Mouse (Mus musculus): ENCODE results near the gene Gm6096.

Gm6096 gene

DNA sequence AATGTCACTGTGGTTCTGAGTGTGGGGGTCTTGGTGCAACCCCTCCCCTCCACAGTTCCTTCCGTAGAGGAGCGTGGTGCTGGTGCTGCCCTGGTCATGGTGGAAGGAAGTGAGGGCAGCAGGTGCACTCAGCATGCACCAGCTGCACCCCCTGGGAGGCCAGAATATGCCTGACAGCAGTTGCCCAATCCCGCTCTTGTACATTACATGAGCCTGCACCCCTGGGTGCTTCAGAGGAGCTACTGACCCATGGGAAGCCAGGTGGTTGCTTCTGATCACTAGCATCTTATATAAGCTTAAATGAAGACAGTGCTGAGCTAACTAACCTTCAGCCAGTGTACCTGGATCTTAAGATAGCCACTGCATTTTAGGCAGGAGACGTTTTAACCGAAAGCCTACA lies 12.8 kb upstream of the Gm6096 start:
- no peak for DNase-seq

DNA sequence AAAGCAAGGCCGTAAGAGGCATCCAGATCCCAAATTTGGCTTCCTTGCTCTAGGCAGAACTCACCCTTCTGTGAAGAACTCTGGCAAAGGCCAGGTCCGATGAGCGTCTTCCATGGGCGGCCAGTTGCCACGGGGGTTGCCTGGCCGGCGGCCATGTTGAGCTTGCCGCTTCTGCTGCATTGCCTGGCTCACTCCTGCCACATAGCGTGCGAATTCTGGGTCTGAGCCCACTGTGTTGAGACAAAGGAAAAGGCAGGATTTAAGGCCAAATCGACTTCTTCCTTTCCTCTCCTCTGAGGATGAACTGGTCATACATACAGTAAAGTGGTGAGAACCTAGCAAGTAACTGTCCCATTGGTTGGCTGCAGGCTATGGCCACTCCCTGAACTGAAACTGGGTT lies 8.7 kb upstream of the Gm6096 start:
- no peak for DNase-seq

- no peak for DNase-seq
These were observed 3.9 kb upstream of the Gm6096 start for GRCm38 (mm10) chr7:34246870-34247499.

- peak; percentile 52 for DNase-seq
These were observed 1.2 kb downstream of the Gm6096 start for GRCm38 (mm10) chr7:34252030-34252429.

- peak; percentile 38 for DNase-seq
These were observed 4.3 kb downstream of the Gm6096 start for GRCm38 (mm10) chr7:34255137-34255536.

- no peak for DNase-seq
These were observed 5.1 kb downstream of the Gm6096 start for GRCm38 (mm10) chr7:34255916-34256315.

GRCm38 (mm10) chr7:34257279-34257678 lies 6.4 kb downstream of the Gm6096 start:
- no peak for DNase-seq

DNA sequence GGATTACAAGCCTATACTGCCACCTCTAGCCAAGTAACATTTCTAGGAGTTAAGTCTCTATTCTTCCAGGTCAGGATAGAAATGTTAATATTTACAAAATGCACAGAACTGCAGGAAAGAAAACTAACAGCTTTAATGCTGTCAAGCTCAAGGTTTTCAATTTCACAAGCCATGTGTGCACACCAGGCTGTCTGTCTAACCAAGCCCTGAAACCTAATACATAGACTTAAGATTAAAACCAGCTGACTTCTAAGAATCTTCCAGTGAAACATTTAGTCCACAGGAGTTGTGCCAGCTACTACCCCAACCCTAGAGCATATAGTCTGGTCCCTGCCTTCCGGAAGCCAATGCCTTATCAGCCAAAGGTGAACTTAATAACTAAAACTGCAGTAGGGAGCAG lies 7.6 kb downstream of the Gm6096 start:
- DNase-seq: no peak

- no peak for DNase-seq
These were observed 12.6 kb downstream of the Gm6096 start for GRCm38 (mm10) chr7:34263437-34263836.

GRCm38 (mm10) chr7:34265876-34266346 lies 15.1 kb downstream of the Gm6096 start:
- peak; percentile 90 for DNase-seq

- DNase-seq: no peak
These were observed 15.6 kb downstream of the Gm6096 start for GRCm38 (mm10) chr7:34266421-34266820.

DNA sequence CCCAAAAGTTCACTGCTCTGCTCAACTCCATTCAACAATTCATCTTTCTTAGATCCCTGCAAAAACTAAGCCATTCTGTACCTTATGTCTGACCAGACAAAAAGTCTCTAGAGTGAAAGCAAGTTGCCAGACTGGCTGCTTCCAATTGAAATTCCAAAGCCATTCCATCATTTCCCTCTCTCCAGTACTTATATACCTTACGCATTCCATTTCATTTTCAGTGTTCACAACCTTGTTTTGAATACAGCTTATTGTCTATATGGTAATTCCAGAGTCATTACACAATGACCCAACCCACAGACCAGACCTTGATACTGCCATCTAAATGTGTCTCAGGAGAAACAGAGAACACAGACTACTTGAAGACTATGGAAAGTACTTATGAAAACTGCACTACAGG lies 17.6 kb downstream of the Gm6096 start:
- no peak for DNase-seq

DNA sequence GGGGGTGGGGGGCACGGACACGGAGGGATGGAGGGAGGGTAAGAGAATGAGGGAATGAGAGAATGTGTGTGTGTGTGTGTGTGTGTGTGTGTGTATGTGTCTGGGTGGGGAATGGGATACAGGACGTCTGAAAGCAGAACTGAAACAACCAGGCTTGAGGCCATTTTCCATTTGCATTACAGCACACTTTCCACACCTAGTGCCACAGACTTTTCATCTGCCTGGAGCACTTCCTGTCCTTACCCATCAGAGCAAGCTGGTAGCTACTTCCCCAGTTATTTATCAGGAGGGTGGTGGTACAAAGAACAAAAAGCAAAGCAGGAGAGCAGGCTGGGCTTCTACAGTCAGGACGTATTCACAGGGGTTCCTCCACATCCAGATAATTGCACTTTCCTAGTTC lies 21.6 kb downstream of the Gm6096 start:
- no peak for DNase-seq

DNA sequence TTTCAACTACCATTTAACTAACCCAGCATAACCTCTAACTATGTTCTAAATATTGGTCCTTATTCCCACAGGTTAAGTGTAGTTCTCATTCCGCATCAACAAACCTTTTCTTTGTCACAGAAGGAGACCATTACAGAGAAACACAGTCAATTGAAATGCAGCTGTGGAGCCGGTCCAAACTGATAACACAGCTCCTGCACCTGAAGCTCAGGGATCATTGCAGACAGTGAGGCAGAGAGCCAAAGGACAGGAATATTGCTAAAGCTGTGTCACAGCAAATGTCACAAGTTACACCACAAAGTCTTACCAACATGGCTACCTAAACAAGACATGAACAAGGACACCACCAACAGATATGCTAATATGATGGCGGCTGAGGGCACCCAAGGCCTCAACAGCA lies 25.2 kb downstream of the Gm6096 start:
- no peak for DNase-seq

- no peak for DNase-seq
These were observed 26.8 kb downstream of the Gm6096 start for GRCm38 (mm10) chr7:34277656-34278055.

DNA sequence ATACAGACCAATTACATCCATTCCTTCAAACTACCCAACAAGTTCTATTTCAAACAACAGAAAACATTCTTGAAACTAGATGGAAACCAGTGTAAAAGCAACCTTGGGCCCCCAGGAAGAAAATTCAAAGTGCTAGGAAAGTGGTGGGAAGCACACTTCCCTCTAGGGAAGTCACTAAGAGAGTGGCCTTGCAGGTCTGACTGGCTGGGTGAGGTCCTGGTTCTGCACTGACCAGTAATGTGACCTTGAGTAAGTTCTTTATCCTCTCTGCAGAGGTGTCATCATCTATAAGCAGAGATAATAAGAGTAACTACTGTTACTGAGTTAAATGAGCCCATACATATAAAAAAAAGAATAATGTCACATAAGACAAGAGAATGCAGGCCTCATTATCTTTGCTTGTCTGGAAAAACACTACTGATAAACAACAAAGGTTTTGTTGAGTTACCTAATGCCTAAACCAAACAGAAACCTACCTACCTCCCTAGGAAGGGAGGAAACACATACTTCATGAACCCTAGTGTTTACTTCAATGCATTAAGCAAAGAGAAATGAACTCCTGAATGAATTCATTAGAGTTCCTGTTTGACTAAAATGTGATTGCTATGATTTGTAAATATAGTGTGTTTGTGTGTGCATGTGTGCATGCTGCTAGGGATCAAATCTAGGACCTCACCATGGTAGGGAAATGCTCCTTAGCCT lies 39.8 kb downstream of the Gm6096 start:
- DNase-seq: no peak

DNA sequence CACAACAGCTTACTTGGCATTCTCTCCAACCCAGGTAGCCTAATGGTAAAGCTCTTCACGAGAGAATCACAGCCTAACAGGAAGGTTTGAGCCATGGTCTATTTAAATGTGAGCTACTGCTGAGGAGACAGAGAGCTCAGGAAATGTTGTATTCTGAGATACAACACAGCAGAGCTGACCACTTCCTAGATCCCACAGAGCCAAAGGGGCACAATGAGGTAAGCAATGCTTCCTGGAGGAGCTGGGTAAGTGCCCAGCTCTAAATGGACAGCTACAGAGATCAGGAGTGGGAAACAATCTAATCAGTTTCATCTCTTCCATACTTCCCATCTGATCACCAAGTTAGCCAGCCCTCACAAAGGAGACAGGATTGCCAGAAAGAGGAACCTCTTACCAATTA lies 40.4 kb downstream of the Gm6096 start:
- peak; percentile 51 for DNase-seq

GRCm38 (mm10) chr7:34292633-34293032 lies 41.8 kb downstream of the Gm6096 start:
- DNase-seq: no peak

- no peak for DNase-seq
These were observed 45.3 kb downstream of the Gm6096 start for GRCm38 (mm10) chr7:34296124-34296523.

GRCm38 (mm10) chr7:34298818-34299217 lies 48.0 kb downstream of the Gm6096 start:
- DNase-seq: no peak
